Mouse (Mus musculus) spleen, adult 2 months (tissue): Measurements from ENCODE around the gene 4931428F04Rik.

Experiments
- CTCF ChIP-seq: fragments of 200-500 bp; IDR thresholded peaks from 2 replicates; pipeline ENCODE4 v1.5.1; 2011; ENCODE audit warnings: mild to moderate bottlenecking, inconsistent platforms; ENCODE audit not compliant: insufficient read depth, insufficient read length, insufficient replicate concordance; ENCODE audit errors: extremely low read depth
- POLR2A ChIP-seq: fragments of 200-500 bp; IDR thresholded peaks from 2 replicates; pipeline ENCODE4 v1.6.1; 2011; ENCODE audit warnings: low read depth, low read length, inconsistent platforms

- TF ChIP-seq CTCF (no peak), POLR2A (no peak)
These were observed 29.1 kb downstream of the 4931428F04Rik start for GRCm38 (mm10) chr8:105260371-105261099.
